Mouse (Mus musculus) G1E (cell line): ENCODE measurements around the gene Ccdc69. TPM values are rescaled to one million over a fixed set of nuclear protein-coding genes. Genes with fewer than 3 reads are reported as not detected.

Experiments
- ATAC-seq: 2 replicates; pipeline ENCODE4 v1.8.0; 2016; ENCODE audit warnings: mild to moderate bottlenecking; ENCODE audit not compliant: insufficient number of reproducible peaks, poor library complexity, low FRiP score, severe bottlenecking; ENCODE audit errors: extremely low read depth
- DNase-seq: peaks from one replicate; pipeline ENCODE4 v3.0.0; 2012; ENCODE audit warnings: low spot score
- H3K27me3 ChIP-seq: 2 replicates; pipeline ENCODE4 v1.6.1; 2012; ENCODE audit warnings: mild to moderate bottlenecking, low read length, inconsistent platforms; ENCODE audit not compliant: insufficient read depth
- H3K36me3 ChIP-seq: replicated peaks from 2 replicates; pipeline ENCODE3; 2012; ENCODE audit warnings: mild to moderate bottlenecking, inconsistent platforms
- H3K4me1 ChIP-seq: 2 replicates; pipeline ENCODE4 v1.6.1; 2012; ENCODE audit warnings: low read depth, low read length, inconsistent platforms, mixed read lengths; ENCODE audit not compliant: insufficient read depth
- H3K4me3 ChIP-seq: 2 replicates; pipeline ENCODE4 v1.5.1; 2012; ENCODE audit warnings: low read depth, mild to moderate bottlenecking, inconsistent platforms, low read length, moderate library complexity, mixed read lengths
- H3K9me3 ChIP-seq: replicated peaks from 2 replicates; pipeline ENCODE4 v1.6.1; 2012; ENCODE audit warnings: inconsistent platforms
- CTCF ChIP-seq: IDR thresholded peaks from 2 replicates; pipeline ENCODE4 v1.5.1; 2012; ENCODE audit warnings: low read depth, low read length, inconsistent platforms, mixed read lengths
- GATA1 ChIP-seq: IDR thresholded peaks from 2 replicates; pipeline ENCODE4 v1.6.1; 2012; ENCODE audit warnings: borderline replicate concordance, low read length, inconsistent platforms, mixed read lengths
- GATA2 ChIP-seq: IDR thresholded peaks from 2 replicates; pipeline ENCODE4 v1.6.1; 2012; ENCODE audit warnings: low read depth, low read length, inconsistent platforms, borderline replicate concordance
- POLR2AphosphoS5 ChIP-seq: IDR thresholded peaks from 2 replicates; pipeline ENCODE4 v1.6.1; 2012; ENCODE audit warnings: low read depth, low read length, inconsistent platforms; ENCODE audit not compliant: insufficient replicate concordance
- TAL1 ChIP-seq: conservative IDR thresholded peaks from 2 replicates; pipeline ENCODE4 v1.6.1; 2012; ENCODE audit warnings: low read depth, low read length, inconsistent platforms, mixed read lengths
- polyA plus RNA-seq: library from polyadenylated mRNA; stranded (reverse); fragments of >175 nt; gene quantifications from 2 replicates; pipeline ENCODE4 v1.2.3, GENCODE M21; 2012
- total RNA-seq, 2 experiments: library from RNA; stranded (forward) in 1 of 2; stranded (reverse) in 1 of 2; fragments of 200-1000 nt in 1 of 2; fragments of >200 nt in 1 of 2; fragmentation: Nextera tagmentation in 1 of 2; gene quantifications; 2 replicates each; pipeline ENCODE4 v1.2.3; 2014 to 2017

Ccdc69 gene
- total and polyA plus RNA-seq, 3 experiments = not detected

- Histone ChIP-seq H3K36me3 (no peaks in the 10 kb centered on the region), H3K9me3 (no peaks in the 10 kb centered on the region), H3K4me3 (no peak overlapping the region), H3K27me3 (peaks cover 9% of the 10 kb centered on the region; the same call in 1 of the 2 replicates), H3K4me1 (no peaks in the 10 kb centered on the region)
- DNase-seq = no peak
- TF ChIP-seq POLR2AphosphoS5 (no peak), TAL1 (no peak), GATA2 (no peak), GATA1 (no peak), CTCF (no peak)
- no peak for ATAC-seq
These were observed 7.5 kb upstream of the Ccdc69 start for GRCm38 (mm10) chr11:55085396-55085795.

- Histone ChIP-seq H3K4me3 (no peak overlapping the region), H3K36me3 (no peaks in the 10 kb centered on the region), H3K27me3 (peaks cover 9% of the 10 kb centered on the region; the same call in 1 of the 2 replicates), H3K9me3 (no peaks in the 10 kb centered on the region), H3K4me1 (no peaks in the 10 kb centered on the region)
- ATAC-seq (no peak), DNase-seq (no peak)
- no peak for TF ChIP-seq GATA1
- TF ChIP-seq GATA2 = no peak
- no peak for TF ChIP-seq POLR2AphosphoS5
- TF ChIP-seq TAL1 = no peak
- TF ChIP-seq CTCF = no peak
These were observed 6.7 kb upstream of the Ccdc69 start for GRCm38 (mm10) chr11:55084629-55085028.

GRCm38 (mm10) chr11:55081206-55081605, 3.3 kb upstream of the Ccdc69 start:
- ATAC-seq = no peak
- H3K4me3 ChIP-seq = no peak overlapping the region
- no peaks in the 10 kb centered on the region for H3K36me3 ChIP-seq
- no peak for TF ChIP-seq POLR2AphosphoS5
- TF ChIP-seq TAL1 = no peak
- TF ChIP-seq GATA2 = no peak
- no peak for TF ChIP-seq CTCF
- no peak for TF ChIP-seq GATA1
- DNase-seq = no peak
- H3K27me3 ChIP-seq = peaks cover 27% of the 10 kb centered on the region
- no peaks in the 10 kb centered on the region for H3K4me1 ChIP-seq
- no peaks in the 10 kb centered on the region for H3K9me3 ChIP-seq

- DNase-seq = no peak
- H3K9me3 ChIP-seq = no peaks in the 10 kb centered on the region
- no peak overlapping the region for H3K4me3 ChIP-seq
- H3K36me3 ChIP-seq = no peaks in the 10 kb centered on the region
- peaks cover 25% of the 10 kb centered on the region for H3K27me3 ChIP-seq
- no peak for ATAC-seq
- no peaks in the 10 kb centered on the region for H3K4me1 ChIP-seq
- TF ChIP-seq GATA2 = no peak
- no peak for TF ChIP-seq CTCF
- no peak for TF ChIP-seq TAL1
- no peak for TF ChIP-seq POLR2AphosphoS5
- no peak for TF ChIP-seq GATA1
These were observed 1.2 kb upstream of the Ccdc69 start for GRCm38 (mm10) chr11:55079180-55079579.

- DNase-seq = no peak
- Histone ChIP-seq H3K27me3 (peaks cover 27% of the 10 kb centered on the region), H3K36me3 (no peaks in the 10 kb centered on the region), H3K4me1 (no peaks in the 10 kb centered on the region), H3K4me3 (no peak overlapping the region), H3K9me3 (no peaks in the 10 kb centered on the region)
- TF ChIP-seq TAL1 (no peak), CTCF (no peak), POLR2AphosphoS5 (no peak), GATA2 (no peak), GATA1 (no peak)
- ATAC-seq = no peak
These were observed 571 bp upstream of the Ccdc69 start for GRCm38 (mm10) chr11:55078502-55078901.

GRCm38 (mm10) chr11:55076234-55076633, 1.7 kb downstream of the Ccdc69 start:
- ATAC-seq (no peak), DNase-seq (no peak)
- no peaks in the 10 kb centered on the region for H3K36me3 ChIP-seq
- no peak for TF ChIP-seq GATA1
- H3K4me3 ChIP-seq = no peak overlapping the region
- peaks cover 37% of the 10 kb centered on the region for H3K27me3 ChIP-seq
- H3K9me3 ChIP-seq = no peaks in the 10 kb centered on the region
- H3K4me1 ChIP-seq = no peaks in the 10 kb centered on the region

- H3K4me1 ChIP-seq = no peaks in the 10 kb centered on the region
- no peaks in the 10 kb centered on the region for H3K9me3 ChIP-seq
- no peak for TF ChIP-seq POLR2AphosphoS5
- no peak for TF ChIP-seq CTCF
- no peak for TF ChIP-seq TAL1
- TF ChIP-seq GATA1 = no peak
- TF ChIP-seq GATA2 = no peak
- no peaks in the 10 kb centered on the region for H3K36me3 ChIP-seq
- ATAC-seq (no peak), DNase-seq (no peak)
- H3K4me3 ChIP-seq = no peak overlapping the region
- H3K27me3 ChIP-seq = peaks cover 34% of the 10 kb centered on the region
These were observed 2.3 kb downstream of the Ccdc69 start for GRCm38 (mm10) chr11:55075602-55076001.
